Mouse (Mus musculus): Measurements from ENCODE around the gene Pla2g5. TPM values are rescaled to one million over a fixed set of nuclear protein-coding genes. Genes with fewer than 3 reads are reported as not detected.
A peak's percentile ranks its signal among the peaks of the same experiment; 100 is the strongest.
"Not testable (repeated sequence)": the region's sequence is repeated elsewhere in the genome, so short reads cannot be mapped to it uniquely, and the experiment has no call there.

Gene Pla2g5
- polyA plus RNA-seq, 1 experiment = not detected

DNA sequence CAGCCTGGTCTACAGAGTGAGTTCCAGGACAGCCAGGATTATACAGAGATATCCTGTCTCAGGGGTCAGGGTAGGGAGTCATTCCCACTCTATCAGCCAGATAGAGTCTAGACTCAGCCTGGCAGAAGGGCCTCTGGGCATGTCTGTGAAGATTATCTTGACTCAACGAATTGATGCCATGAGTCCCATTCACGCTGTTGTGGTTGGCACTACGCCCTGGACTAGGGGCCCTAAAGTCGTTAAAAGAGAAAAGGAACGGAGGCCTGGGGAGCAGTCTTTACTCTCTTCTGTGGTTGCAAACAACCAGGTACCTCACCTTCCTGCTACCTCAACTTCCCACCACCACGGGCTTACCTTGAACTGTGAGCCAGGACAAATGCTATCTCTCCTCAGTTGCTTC, 23.5 kb downstream of the Pla2g5 start:
- Histone ChIP-seq H3K4me3 (replicated peaks) (no peak overlapping the region), H3K27me3 (replicated peaks) (peaks cover 43% of the 10 kb centered on the region), H3K9me3 (peaks cover 61% of the 10 kb centered on the region), H3K36me3 (replicated peaks; ENCODE audit: low read length) (no peaks in the 10 kb centered on the region), H3K4me1 (no peaks in the 10 kb centered on the region)
- TF ChIP-seq FLI1 (IDR thresholded peaks at IDR 0.05; ENCODE audit: low read length) (no peak), GATA1 (IDR thresholded peaks at IDR 0.05; ENCODE audit: borderline replicate concordance, low read length) (no peak)

DNA sequence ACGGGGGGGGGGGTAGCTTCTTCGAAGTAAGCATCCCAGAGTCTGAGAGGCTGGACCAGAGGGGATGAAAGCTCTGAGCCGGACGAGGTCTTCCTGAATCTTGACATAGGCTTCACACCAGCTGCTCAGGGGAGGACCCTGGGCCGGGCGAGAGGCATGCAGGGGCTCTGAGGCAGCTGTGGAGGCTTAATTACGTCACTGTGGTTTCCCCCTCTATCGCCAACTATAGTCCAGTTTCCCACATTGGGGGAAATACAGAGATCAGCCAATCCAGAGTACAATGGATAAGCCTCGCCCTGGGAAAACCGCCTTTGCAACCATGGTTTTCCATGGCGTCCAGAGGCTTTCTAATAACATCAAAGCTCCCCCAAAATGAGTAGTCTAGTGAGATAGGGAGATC, 36.1 kb downstream of the Pla2g5 start:
- Histone ChIP-seq H3K9me3 (peaks cover 22% of the 10 kb centered on the region), H3K36me3 (replicated peaks; ENCODE audit: low read length) (no peaks in the 10 kb centered on the region), H3K27me3 (replicated peaks) (peaks cover 61% of the 10 kb centered on the region), H3K4me3 (replicated peaks) (peak overlapping the region; percentile 48), H3K4me1 (peaks cover 20% of the 10 kb centered on the region)
- TF ChIP-seq FLI1 (IDR thresholded peaks at IDR 0.05; ENCODE audit: low read length) (no peak), GATA1 (IDR thresholded peaks at IDR 0.05; ENCODE audit: borderline replicate concordance, low read length) (no peak)

DNA sequence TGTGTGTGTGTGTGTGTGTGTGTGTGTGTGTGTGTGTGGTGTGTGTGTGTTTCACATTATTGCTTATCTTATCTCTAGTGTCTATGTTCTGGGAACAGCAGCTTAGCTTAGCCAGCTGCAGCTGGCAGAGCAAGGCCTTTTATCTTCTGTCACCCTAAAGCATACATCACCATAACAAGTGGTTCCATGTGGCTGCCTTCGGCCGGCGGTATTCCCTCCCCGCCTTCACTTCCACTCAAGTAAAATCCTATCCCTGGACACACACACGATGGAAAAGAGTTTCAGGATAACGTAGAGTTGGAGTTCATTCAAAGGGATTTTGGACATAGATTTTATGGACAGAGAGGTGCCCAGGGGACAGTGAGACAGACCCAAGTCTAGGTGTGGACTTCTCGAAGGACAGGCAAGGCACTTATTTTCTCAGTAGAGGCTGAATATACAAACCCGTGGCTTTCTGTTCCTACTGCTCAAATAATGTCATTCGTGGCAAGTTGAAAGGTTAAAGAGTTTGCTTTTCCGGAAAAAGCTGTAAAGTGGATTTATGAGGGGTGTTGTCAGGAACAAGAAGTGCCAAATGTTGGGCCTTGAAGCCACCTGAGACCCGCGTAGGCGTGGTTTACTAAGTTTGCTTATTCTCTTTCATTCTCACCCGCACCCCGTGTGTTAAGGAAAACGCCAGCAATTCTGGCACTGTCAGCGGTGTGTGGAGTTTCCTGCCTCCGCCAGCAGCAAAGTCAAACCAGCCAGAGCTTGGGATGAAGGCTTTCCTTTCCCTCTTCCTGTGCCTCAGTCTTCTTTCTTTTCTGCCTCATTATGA, 37.3 kb downstream of the Pla2g5 start:
- Histone ChIP-seq H3K36me3 (replicated peaks; ENCODE audit: low read length) (no peaks in the 10 kb centered on the region), H3K4me1 (peaks cover 20% of the 10 kb centered on the region), H3K27me3 (replicated peaks) (peaks cover 54% of the 10 kb centered on the region), H3K4me3 (replicated peaks) (no peak overlapping the region), H3K9me3 (peaks cover 28% of the 10 kb centered on the region)
- TF ChIP-seq GATA1 (IDR thresholded peaks at IDR 0.05; ENCODE audit: borderline replicate concordance, low read length) (no peak), FLI1 (IDR thresholded peaks at IDR 0.05; ENCODE audit: low read length) (no peak)

DNA sequence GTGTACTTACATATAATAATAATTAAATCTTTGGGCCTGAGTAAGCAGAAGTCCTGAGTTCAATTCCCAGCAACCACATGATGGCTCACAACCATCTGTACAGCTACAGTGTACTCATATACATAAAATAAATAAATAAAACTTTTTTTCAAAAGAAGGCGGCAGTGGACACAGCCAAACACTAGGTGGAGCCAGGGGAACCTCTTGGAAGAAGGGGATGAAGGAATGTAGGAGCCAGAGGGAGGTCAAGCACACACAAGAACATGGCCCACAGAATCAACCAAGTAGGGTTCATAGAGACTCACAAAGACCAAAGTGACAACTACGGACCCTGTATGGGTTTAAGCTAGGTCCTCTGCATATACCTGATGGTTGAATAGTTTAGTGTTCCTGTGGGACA, 38.6 kb downstream of the Pla2g5 start:
- no peak for TF ChIP-seq FLI1 (IDR thresholded peaks at IDR 0.05; ENCODE audit: low read length)
- TF ChIP-seq GATA1 (IDR thresholded peaks at IDR 0.05; ENCODE audit: borderline replicate concordance, low read length) = no peak
- no peaks in the 10 kb centered on the region for H3K36me3 ChIP-seq (replicated peaks; ENCODE audit: low read length)
- H3K9me3 ChIP-seq = peaks cover 31% of the 10 kb centered on the region
- H3K27me3 ChIP-seq (replicated peaks) = peaks cover 54% of the 10 kb centered on the region
- peaks cover 20% of the 10 kb centered on the region for H3K4me1 ChIP-seq
- no peak overlapping the region for H3K4me3 ChIP-seq (replicated peaks)

DNA sequence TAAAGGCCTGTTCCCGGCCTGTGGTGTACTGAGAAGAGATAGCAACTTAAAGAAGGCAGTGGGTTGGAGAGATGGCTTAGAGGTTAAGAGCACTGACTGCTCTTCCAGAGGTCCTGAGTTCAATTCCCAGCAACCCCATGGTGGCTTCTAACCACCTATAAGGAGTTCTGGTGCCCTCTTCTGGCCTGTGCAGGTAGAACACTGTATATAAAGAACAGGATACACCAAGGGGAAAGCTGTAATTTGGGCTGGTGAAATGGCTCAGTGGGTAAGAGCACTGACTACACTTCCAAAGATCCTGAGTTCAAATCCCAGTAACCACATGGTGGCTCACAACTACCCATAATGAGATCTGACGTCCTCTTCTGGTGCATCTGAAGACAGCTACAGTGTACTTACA, 39.1 kb downstream of the Pla2g5 start:
- Histone ChIP-seq H3K4me1 (peaks cover 20% of the 10 kb centered on the region), H3K9me3 (peaks cover 31% of the 10 kb centered on the region), H3K27me3 (replicated peaks) (peaks cover 53% of the 10 kb centered on the region)
- H3K4me3 ChIP-seq (replicated peaks); H3K36me3 ChIP-seq (replicated peaks; ENCODE audit: low read length): not testable (repeated sequence)

DNA sequence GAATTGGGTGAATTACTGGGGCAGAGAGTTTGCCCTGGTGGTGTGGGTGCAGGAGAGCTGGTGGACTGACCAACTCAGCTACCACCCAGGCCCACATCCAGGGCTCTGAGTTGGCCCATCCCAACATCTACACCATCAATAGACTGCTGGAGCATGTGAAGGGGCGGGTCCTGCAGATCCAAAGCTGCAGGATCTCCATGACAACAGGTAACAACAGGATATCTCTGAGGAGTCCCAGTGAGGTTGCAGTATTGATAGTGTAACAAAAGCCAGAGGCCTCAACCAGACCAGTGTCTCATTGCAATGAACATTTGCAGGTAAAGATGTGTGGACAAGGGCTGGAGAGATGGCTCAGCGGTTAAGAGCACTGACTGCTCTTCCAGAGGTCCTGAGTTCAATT, 42.2 kb downstream of the Pla2g5 start:
- H3K9me3 ChIP-seq = peaks cover 31% of the 10 kb centered on the region
- peaks cover 3% of the 10 kb centered on the region for H3K4me1 ChIP-seq
- H3K36me3 ChIP-seq (replicated peaks; ENCODE audit: low read length) = no peaks in the 10 kb centered on the region
- TF ChIP-seq FLI1 (IDR thresholded peaks at IDR 0.05; ENCODE audit: low read length) (no peak), GATA1 (IDR thresholded peaks at IDR 0.05; ENCODE audit: borderline replicate concordance, low read length) (no peak)
- H3K27me3 ChIP-seq (replicated peaks) = peaks cover 52% of the 10 kb centered on the region
- no peak overlapping the region for H3K4me3 ChIP-seq (replicated peaks)

DNA sequence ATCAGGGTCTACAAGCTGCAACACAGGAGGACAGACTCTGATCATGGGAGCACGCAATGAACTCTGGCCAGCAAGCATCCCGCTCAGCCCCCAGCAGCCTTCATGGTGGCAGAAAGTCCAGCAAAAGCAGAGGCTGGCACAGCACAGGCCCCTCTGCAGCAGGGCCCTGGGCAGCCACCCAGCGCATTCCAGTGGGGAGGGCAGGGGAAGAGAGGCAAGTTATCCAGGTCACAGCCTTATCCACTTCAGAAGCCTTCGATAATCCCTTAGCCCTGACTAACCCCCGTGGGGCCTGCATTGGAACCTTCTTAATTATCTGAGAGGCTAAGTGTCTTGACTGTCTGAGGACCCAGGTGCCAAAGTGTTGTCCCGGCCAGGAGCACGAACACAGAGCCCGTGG, 44.2 kb downstream of the Pla2g5 start:
- Histone ChIP-seq H3K4me3 (replicated peaks) (no peak overlapping the region), H3K4me1 (0 out of 2 replicates have a peak, but pooled peaks cover 3% of the 10 kb centered on the region), H3K9me3 (peaks cover 27% of the 10 kb centered on the region), H3K27me3 (replicated peaks) (peaks cover 64% of the 10 kb centered on the region), H3K36me3 (replicated peaks; ENCODE audit: low read length) (no peaks in the 10 kb centered on the region)
- no peak for TF ChIP-seq GATA1 (IDR thresholded peaks at IDR 0.05; ENCODE audit: borderline replicate concordance, low read length)
- no peak for TF ChIP-seq FLI1 (IDR thresholded peaks at IDR 0.05; ENCODE audit: low read length)

DNA sequence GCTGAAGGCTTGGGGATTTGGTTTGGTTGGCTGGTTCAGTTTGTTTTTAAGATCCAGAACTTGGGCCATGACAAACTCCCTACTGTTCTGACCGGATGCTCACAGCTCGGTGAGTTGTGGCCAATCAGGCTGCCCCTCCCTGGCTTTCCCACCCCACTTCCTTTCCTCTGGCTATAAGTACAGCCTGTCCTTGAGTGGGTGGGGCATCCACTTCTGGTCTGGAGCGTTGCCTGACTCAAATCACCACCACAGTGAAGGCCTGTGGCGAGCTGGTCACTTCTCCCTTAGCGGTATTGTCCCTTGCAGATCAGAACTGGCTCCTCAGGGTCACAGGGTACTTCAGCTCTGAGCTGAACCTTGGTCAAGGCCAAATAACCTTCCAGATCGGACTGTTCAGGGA, 45.5 kb downstream of the Pla2g5 start:
- peaks cover 71% of the 10 kb centered on the region for H3K27me3 ChIP-seq (replicated peaks)
- 0 out of 2 replicates have a peak, but pooled peaks cover 3% of the 10 kb centered on the region for H3K4me1 ChIP-seq
- TF ChIP-seq GATA1 (IDR thresholded peaks at IDR 0.05; ENCODE audit: borderline replicate concordance, low read length) (no peak), FLI1 (IDR thresholded peaks at IDR 0.05; ENCODE audit: low read length) (no peak)
- peaks cover 15% of the 10 kb centered on the region for H3K9me3 ChIP-seq
- no peaks in the 10 kb centered on the region for H3K36me3 ChIP-seq (replicated peaks; ENCODE audit: low read length)
- H3K4me3 ChIP-seq (replicated peaks) = no peak overlapping the region

DNA sequence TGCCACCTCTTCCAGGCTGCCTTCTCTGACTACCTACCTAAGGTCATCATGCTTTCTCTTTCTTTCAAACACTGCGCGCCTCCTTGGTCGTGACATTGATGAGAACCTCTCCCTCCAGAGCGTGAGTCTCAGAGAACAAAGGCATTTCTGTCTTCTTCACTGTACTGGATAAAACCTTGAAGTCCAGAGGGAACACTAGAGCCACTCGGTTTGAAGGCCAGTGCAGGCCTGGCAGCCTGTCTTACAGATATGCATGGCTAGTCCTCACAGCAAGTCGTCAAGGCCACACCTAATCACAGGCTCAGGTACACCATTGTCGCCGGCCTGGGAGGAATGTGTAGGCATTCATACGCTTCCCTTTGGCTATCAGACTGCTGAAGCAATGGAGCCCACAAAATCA, 47.1 kb downstream of the Pla2g5 start:
- 0 out of 2 replicates have a peak, but pooled peaks cover 3% of the 10 kb centered on the region for H3K4me1 ChIP-seq
- TF ChIP-seq FLI1 (IDR thresholded peaks at IDR 0.05; ENCODE audit: low read length) = no peak
- no peak for TF ChIP-seq GATA1 (IDR thresholded peaks at IDR 0.05; ENCODE audit: borderline replicate concordance, low read length)
- H3K27me3 ChIP-seq (replicated peaks) = peaks cover 84% of the 10 kb centered on the region
- no peak overlapping the region for H3K4me3 ChIP-seq (replicated peaks)
- H3K36me3 ChIP-seq (replicated peaks; ENCODE audit: low read length) = no peaks in the 10 kb centered on the region
- H3K9me3 ChIP-seq = peaks cover 5% of the 10 kb centered on the region; the same call in 1 of the 2 replicates

DNA sequence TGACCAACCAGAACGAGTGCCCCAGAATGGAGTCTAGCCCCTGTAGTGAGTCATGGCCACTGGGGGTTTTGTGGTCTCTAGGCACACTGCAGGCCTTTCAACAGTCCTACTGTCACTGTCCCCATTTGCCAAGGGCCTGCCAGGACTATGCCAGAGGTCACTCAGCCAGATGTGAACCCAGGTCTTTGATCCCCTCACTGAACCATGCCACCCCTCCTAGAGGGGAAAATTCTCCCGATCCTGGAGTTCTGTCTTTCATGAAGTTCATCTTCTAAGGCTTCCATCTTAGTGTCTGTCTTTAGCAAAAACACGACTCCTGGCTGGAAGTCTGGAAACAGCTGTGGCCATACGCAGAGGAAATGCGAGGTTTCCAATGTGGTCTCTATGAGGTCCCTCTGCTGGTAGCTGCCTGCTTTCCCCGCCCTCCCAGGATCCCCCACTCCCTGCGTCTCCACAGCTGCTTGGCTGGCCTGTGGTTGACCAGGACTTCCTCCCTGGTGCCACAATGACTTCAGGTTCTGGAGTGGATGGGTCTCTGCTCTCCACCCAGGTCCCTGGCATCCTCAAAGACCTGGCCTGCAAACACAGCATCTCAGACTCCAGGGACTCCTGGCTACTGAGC, 56.3 kb downstream of the Pla2g5 start:
- Histone ChIP-seq H3K4me3 (replicated peaks) (no peak overlapping the region), H3K9me3 (peaks cover 6% of the 10 kb centered on the region), H3K4me1 (peaks cover 13% of the 10 kb centered on the region), H3K27me3 (replicated peaks) (peaks cover 95% of the 10 kb centered on the region), H3K36me3 (replicated peaks; ENCODE audit: low read length) (no peaks in the 10 kb centered on the region)
- no peak for TF ChIP-seq GATA1 (IDR thresholded peaks at IDR 0.05; ENCODE audit: borderline replicate concordance, low read length)
- TF ChIP-seq FLI1 (IDR thresholded peaks at IDR 0.05; ENCODE audit: low read length) = no peak

All from megakaryocyte, embryonic 14.5 days (primary cell).